ENCODE assay signal across 12 mouse cellular contexts in the genomic region with DNA sequence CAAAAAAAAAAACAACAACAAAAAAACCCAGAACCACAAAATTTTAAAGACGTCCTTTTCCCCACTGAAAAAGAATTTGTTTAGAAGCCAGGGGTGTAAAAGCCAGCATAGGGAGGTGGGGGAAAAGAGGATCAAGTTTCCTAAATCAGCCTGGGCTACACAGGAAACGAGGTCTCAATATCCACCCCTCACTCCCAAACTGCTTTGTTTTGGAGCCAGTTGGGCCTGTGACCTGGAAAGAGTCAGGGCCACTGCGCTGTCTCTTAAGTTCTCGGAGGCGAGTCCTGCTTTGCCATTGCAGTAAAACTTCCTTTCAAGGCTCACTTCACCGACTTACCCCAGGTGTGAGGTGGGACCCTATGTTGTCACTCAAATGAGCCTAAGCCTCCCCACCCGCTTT. TPM values are rescaled to one million over a fixed set of nuclear protein-coding genes. Genes with fewer than 3 reads are reported as not detected.
A peak's percentile ranks its signal among the peaks of the same experiment; 100 is the strongest.
DNase-seq lines count a peak whose midpoint lies in the region; ATAC-seq and TF ChIP-seq lines count a peak whose summit lies in the region.
"Had no signal": no experiment of that assay in that cellular context is flagged by ENCODE, and none has a peak within 500 bp of the region (broad histone marks: within the 10 kb centered on the region; RNA-seq: fewer than 3 reads in every experiment).

No protein-coding gene starts in this region.

- no peak overlapping the region for H3K9ac ChIP-seq in intestine, postnatal 0 days (ENCODE audit: low read depth, low read length)
- no peak overlapping the region for H3K9ac ChIP-seq in intestine, embryonic 16.5 days (ENCODE audit: low read depth, low read length)
- H3K9ac ChIP-seq: forebrain, postnatal 0 days; heart, embryonic 15.5 days had no signal

- TF ChIP-seq CTCF in intestine, postnatal 0 days (IDR thresholded peaks at IDR 0.05; ENCODE audit: low read depth), result no peak
- TF ChIP-seq CTCF in E14TG2a.4 (conservative IDR thresholded peaks at IDR 0.05; ENCODE audit: low read length), result no peak
- TF ChIP-seq CTCF in embryonic fibroblast, embryonic 13.5 days (IDR thresholded peaks at IDR 0.05; ENCODE audit: borderline replicate concordance, insufficient read depth, low read length), result no peak

- DNase-seq in cerebellum, adult 9-11 months, result peak; percentile 33
- no peak for DNase-seq in cerebellum, postnatal 10 days
- DNase-seq in ovary, postnatal 14 days (ENCODE audit: low spot score), result no peak
- DNase-seq: forebrain, postnatal 0 days; thymus, postnatal 36 days had no signal

- no peak for ATAC-seq in intestine, postnatal 0 days
- no peak for ATAC-seq in intestine, embryonic 16.5 days
- no peak for ATAC-seq in megakaryocyte progenitor cell, adult 5-6 weeks (replicated peaks; ENCODE audit: poor library complexity)
- ATAC-seq: forebrain, postnatal 0 days; midbrain, embryonic 16.5 days had no signal

- no peaks in the 10 kb centered on the region for H3K27me3 ChIP-seq in intestine, postnatal 0 days (replicated peaks; ENCODE audit: control insufficient read depth, insufficient read depth, low read length)
- no peaks in the 10 kb centered on the region for H3K27me3 ChIP-seq in intestine, embryonic 16.5 days (replicated peaks; ENCODE audit: control insufficient read depth, insufficient read depth, low read length)
- H3K27me3 ChIP-seq in E14TG2a.4 (ENCODE audit: insufficient read depth, low read length), result no peaks in the 10 kb centered on the region
- H3K27me3 ChIP-seq: heart, embryonic 15.5 days had no signal

- no peaks in the 10 kb centered on the region for H3K4me1 ChIP-seq in intestine, postnatal 0 days (replicated peaks; ENCODE audit: control insufficient read depth, insufficient read depth, low read length)
- peaks cover 4% of the 10 kb centered on the region; the same call in 1 of the 2 replicates for H3K4me1 ChIP-seq in intestine, embryonic 16.5 days (ENCODE audit: control insufficient read depth, insufficient read depth, low read length)
- H3K4me1 ChIP-seq in E14TG2a.4 (replicated peaks; ENCODE audit: low read depth, low read length), result peaks cover 74% of the 10 kb centered on the region
- H3K4me1 ChIP-seq in embryonic fibroblast, embryonic 13.5 days (ENCODE audit: control insufficient read depth, insufficient read depth, low read length), result peaks cover 3% of the 10 kb centered on the region; the same call in 1 of the 2 replicates

- no peak overlapping the region for H3K27ac ChIP-seq in intestine, postnatal 0 days (ENCODE audit: low read depth, low read length)
- no peak overlapping the region for H3K27ac ChIP-seq in intestine, embryonic 16.5 days (ENCODE audit: low read length)
- H3K27ac ChIP-seq in embryonic fibroblast, embryonic 13.5 days (ENCODE audit: insufficient read depth, low read length), result peak overlapping the region; percentile 78

- no peaks in the 10 kb centered on the region for H3K9me3 ChIP-seq in intestine, postnatal 0 days (ENCODE audit: control insufficient read depth)
- no peaks in the 10 kb centered on the region for H3K9me3 ChIP-seq in intestine, embryonic 16.5 days (ENCODE audit: control insufficient read depth, low read length)
- H3K9me3 ChIP-seq in E14TG2a.4 (ENCODE audit: low read length), result no peaks in the 10 kb centered on the region
- H3K9me3 ChIP-seq: heart, embryonic 15.5 days had no signal

- no peak for TF ChIP-seq POLR2A in embryonic fibroblast, embryonic 13.5 days (IDR thresholded peaks at IDR 0.05; ENCODE audit: low read depth, low read length)

- peaks cover 20% of the 10 kb centered on the region; the same call in 1 of the 2 replicates for H3K36me3 ChIP-seq in intestine, postnatal 0 days (ENCODE audit: control insufficient read depth, insufficient read depth)
- H3K36me3 ChIP-seq in intestine, embryonic 16.5 days (ENCODE audit: control insufficient read depth, insufficient read depth, low read length), result peaks cover 3% of the 10 kb centered on the region; the same call in 1 of the 2 replicates
- peaks cover 64% of the 10 kb centered on the region for H3K36me3 ChIP-seq in E14TG2a.4 (ENCODE audit: insufficient read depth, low read length)

- H3K4me3 ChIP-seq in intestine, postnatal 0 days (ENCODE audit: low read depth, low read length), result no peak overlapping the region
- H3K4me3 ChIP-seq in intestine, embryonic 16.5 days (ENCODE audit: low read length), result no peak overlapping the region
- H3K4me3 ChIP-seq in E14TG2a.4 (replicated peaks; ENCODE audit: low read length), result peak overlapping the region; percentile 81
- no peak overlapping the region for H3K4me3 ChIP-seq in embryonic fibroblast, embryonic 13.5 days (ENCODE audit: insufficient read depth, low read length)

- H3K4me2 ChIP-seq in intestine, postnatal 0 days (replicated peaks; ENCODE audit: low read depth), result 0 out of 2 replicates have a peak overlapping the region, but pooled peaks have one; percentile 97
- no peak overlapping the region for H3K4me2 ChIP-seq in intestine, embryonic 16.5 days (ENCODE audit: low read depth, low read length)

- whole genome bisulfite sequencing in intestine, postnatal 0 days, result 76% methylated on average over 7 of the region's 7 CpGs
- 60% methylated on average over 7 of the region's 7 CpGs for WGBS in intestine, embryonic 16.5 days

RNA-seq across cellular contexts. Expression of gene Fbxo6, which starts 1.7 kb away (rescaled TPM):
- 55.4 and 60.6 TPM in 2 replicates for polyA plus RNA-seq in intestine, postnatal 0 days (2015; fragmentation: Nextera tagmentation; extraction: Ambion mirVana)
- polyA plus RNA-seq in intestine, embryonic 16.5 days (2015; fragmentation: Nextera tagmentation; extraction: Ambion mirVana), result 22.7 and 23.8 TPM in 2 replicates
- 23.2 and 30.3 TPM in 2 replicates for polyA plus RNA-seq in embryonic fibroblast, embryonic 13.5 days (2011; ENCODE audit: insufficient read length, low read depth, missing spikeins)
- total RNA-seq in megakaryocyte progenitor cell, adult 5-6 weeks (2015), result 19.6 and 20.1 TPM in 2 replicates
- total RNA-seq in megakaryocyte progenitor cell, adult 5-6 weeks (2017), result 9.1 and 11.5 TPM in 2 replicates

RNA-seq across cellular contexts. Expression of gene Fbxo44, which starts 10.0 kb away (rescaled TPM):
- polyA plus RNA-seq in intestine, postnatal 0 days (2015; fragmentation: Nextera tagmentation; extraction: Ambion mirVana), result 7.7 and 9.3 TPM in 2 replicates
- 6.8 and 7.3 TPM in 2 replicates for polyA plus RNA-seq in intestine, embryonic 16.5 days (2015; fragmentation: Nextera tagmentation; extraction: Ambion mirVana)
- polyA plus RNA-seq in embryonic fibroblast, embryonic 13.5 days (2011; ENCODE audit: insufficient read length, low read depth, missing spikeins), result 9.3 and 10.6 TPM in 2 replicates
- 1.0 and 3.0 TPM in 2 replicates for total RNA-seq in megakaryocyte progenitor cell, adult 5-6 weeks (2015)
- 0.81 and 1.6 TPM in 2 replicates for total RNA-seq in megakaryocyte progenitor cell, adult 5-6 weeks (2017)

RNA-seq across cellular contexts. Expression of gene Fbxo2, which starts 10.2 kb away (rescaled TPM):
- 0.44 and 0.76 TPM in 2 replicates for polyA plus RNA-seq in intestine, postnatal 0 days (2015; fragmentation: Nextera tagmentation; extraction: Ambion mirVana)
- 0.34 and 0.64 TPM in 2 replicates for polyA plus RNA-seq in intestine, embryonic 16.5 days (2015; fragmentation: Nextera tagmentation; extraction: Ambion mirVana)
- polyA plus RNA-seq in embryonic fibroblast, embryonic 13.5 days (2011; ENCODE audit: insufficient read length, low read depth, missing spikeins), result 3.2 and 4.0 TPM in 2 replicates
- not detected in 2 replicates for total RNA-seq in megakaryocyte progenitor cell, adult 5-6 weeks (2015)
- total RNA-seq in megakaryocyte progenitor cell, adult 5-6 weeks (2017), result not detected in 2 replicates

RNA-seq across cellular contexts. Expression of gene Draxin, which starts 19.7 kb away (rescaled TPM):
- 0.03 and 0.05 TPM in 2 replicates for polyA plus RNA-seq in intestine, postnatal 0 days (2015; fragmentation: Nextera tagmentation; extraction: Ambion mirVana)
- polyA plus RNA-seq in intestine, embryonic 16.5 days (2015; fragmentation: Nextera tagmentation; extraction: Ambion mirVana), result 0.06 and 0.07 TPM in 2 replicates
- polyA plus RNA-seq in embryonic fibroblast, embryonic 13.5 days (2011; ENCODE audit: insufficient read length, low read depth, missing spikeins), result 0.12 and 0.23 TPM in 2 replicates
- total RNA-seq in megakaryocyte progenitor cell, adult 5-6 weeks (2015), result not detected in 2 replicates
- not detected in 2 replicates for total RNA-seq in megakaryocyte progenitor cell, adult 5-6 weeks (2017)
- polyA plus RNA-seq: heart, embryonic 15.5 days had no signal

RNA-seq across cellular contexts. Expression of gene Mad2l2, which starts 20.1 kb away (rescaled TPM):
- 22.6 and 24.9 TPM in 2 replicates for polyA plus RNA-seq in intestine, postnatal 0 days (2015; fragmentation: Nextera tagmentation; extraction: Ambion mirVana)
- polyA plus RNA-seq in intestine, embryonic 16.5 days (2015; fragmentation: Nextera tagmentation; extraction: Ambion mirVana), result 29.3 and 30.1 TPM in 2 replicates
- polyA plus RNA-seq in embryonic fibroblast, embryonic 13.5 days (2011; ENCODE audit: insufficient read length, low read depth, missing spikeins), result 15.5 and 30.0 TPM in 2 replicates
- 28.7 and 34.0 TPM in 2 replicates for total RNA-seq in megakaryocyte progenitor cell, adult 5-6 weeks (2015)
- 6.6 and 8.1 TPM in 2 replicates for total RNA-seq in megakaryocyte progenitor cell, adult 5-6 weeks (2017)
